Mouse (Mus musculus) thymus, adult 2 months (tissue): ENCODE data around the gene Ppm1g.

ENCODE experiments used
- CTCF ChIP-seq: fragments of 200-500 bp; IDR thresholded peaks from 2 replicates; pipeline ENCODE4 v1.5.1; 2012; ENCODE audit warnings: mild to moderate bottlenecking, control low read depth, low read length, moderate library complexity, borderline replicate concordance; ENCODE audit not compliant: control insufficient read depth, poor library complexity, insufficient read depth; ENCODE audit errors: extremely low read depth
- POLR2A ChIP-seq: fragments of 200-500 bp; IDR thresholded peaks from 2 replicates; pipeline ENCODE4 v1.6.1; 2012; ENCODE audit warnings: mild to moderate bottlenecking, low read length, control low read depth, moderate library complexity; ENCODE audit not compliant: control insufficient read depth, poor library complexity, insufficient read depth; ENCODE audit errors: extremely low read depth

GRCm38 (mm10) chr5:31255381-31255780 is 34.9 kb upstream of the Ppm1g start:
- no peak for TF ChIP-seq POLR2A
- TF ChIP-seq CTCF = no peak
